Mouse (Mus musculus) hindbrain, embryonic 15.5 days (tissue): Measurements from ENCODE around the gene Dnhd1. TPM values are rescaled to one million over a fixed set of nuclear protein-coding genes. Genes with fewer than 3 reads are reported as not detected.

Source experiments
- ATAC-seq: fragments of 200-750 bp; cut with Nextera tagmentation; 2 replicates; pipeline ENCODE4 v1.8.0; 2017; ENCODE audit warnings: low read depth, moderate number of reproducible peaks, moderate TSS enrichment; ENCODE audit not compliant: low FRiP score
- H3K27ac ChIP-seq: fragments of 300-500 bp; sonication (generic); replicated peaks from 2 replicates; pipeline ENCODE4 v1.5.1; 2015; ENCODE audit warnings: mild to moderate bottlenecking, inconsistent platforms
- H3K27me3 ChIP-seq: fragments of 300-500 bp; sonication (generic); 2 replicates; pipeline ENCODE4 v1.6.1; 2015; ENCODE audit warnings: control low read depth, inconsistent platforms
- H3K36me3 ChIP-seq: fragments of 300-500 bp; sonication (generic); 2 replicates; pipeline ENCODE4 v1.6.1; 2015; ENCODE audit warnings: control low read depth, inconsistent platforms
- H3K4me1 ChIP-seq: fragments of 300-500 bp; sonication (generic); replicated peaks from 2 replicates; pipeline ENCODE4 v1.6.1; 2015; ENCODE audit warnings: control low read depth, inconsistent platforms
- H3K4me2 ChIP-seq: fragments of 300-500 bp; sonication (generic); 2 replicates; pipeline ENCODE4 v1.6.1; 2015; ENCODE audit warnings: moderate library complexity, mild to moderate bottlenecking, inconsistent platforms
- H3K4me3 ChIP-seq: fragments of 300-500 bp; sonication (generic); 2 replicates; pipeline ENCODE4 v1.5.1; 2015; ENCODE audit warnings: mild to moderate bottlenecking, inconsistent platforms
- H3K9ac ChIP-seq: fragments of 300-500 bp; sonication (generic); 2 replicates; pipeline ENCODE4 v1.6.1; 2015; ENCODE audit warnings: inconsistent platforms
- H3K9me3 ChIP-seq: fragments of 300-500 bp; sonication (generic); 2 replicates; pipeline ENCODE4 v1.6.1; 2016; ENCODE audit warnings: control low read depth, inconsistent platforms
- WGBS: fragments of 180-500 bp; shearing (Covaris S2); methylation state at CpG from one replicate; pipeline ENCODE4 v1.1.7; 2015; 5-methylcytosine and 5-hydroxymethylcytosine counted together
- polyA plus RNA-seq: library from polyadenylated mRNA; unstranded; fragments of >200 nt; fragmentation: Nextera tagmentation; extraction: Ambion mirVana; gene quantifications from 2 replicates; pipeline ENCODE4 v1.2.1, GENCODE M21; 2015

Gene Dnhd1
- polyA plus RNA-seq, 1 experiment from 2014 or later: 1.1 TPM

DNA sequence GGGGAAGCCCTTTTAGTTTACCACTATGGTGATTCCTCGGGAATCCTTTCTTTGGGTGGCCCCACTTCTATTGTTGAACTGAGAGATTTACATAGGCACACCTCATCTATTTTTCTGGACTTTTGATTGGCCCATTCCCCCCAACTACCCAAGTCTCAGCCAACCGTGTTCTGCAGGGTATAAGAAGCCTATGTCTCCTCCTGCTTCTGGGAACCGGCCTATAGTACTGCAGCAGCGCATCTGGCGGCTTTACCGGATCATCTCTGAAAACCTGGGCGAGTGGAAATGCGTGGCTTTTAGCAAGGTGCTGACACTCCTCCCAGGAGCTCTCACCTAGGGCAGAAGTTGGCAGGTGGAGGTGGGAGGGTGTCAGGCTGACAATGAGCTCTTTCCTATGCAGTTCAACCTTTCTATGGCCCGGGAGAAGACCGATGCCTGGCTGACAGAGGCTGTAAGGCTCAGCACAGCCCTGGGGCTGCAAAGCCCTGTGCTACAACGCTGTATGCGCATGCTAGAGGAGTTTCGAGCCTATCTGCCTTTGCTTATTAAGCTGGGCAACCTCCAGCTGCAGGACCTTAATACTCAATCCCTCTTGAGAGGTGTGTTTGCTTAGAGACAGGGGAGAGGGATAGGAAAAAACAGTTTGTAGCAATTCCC is 35.0 kb downstream of the Dnhd1 start:
- Histone ChIP-seq H3K4me2 (peak overlapping the region; percentile 33; the same call in 1 of the 2 replicates), H3K27me3 (no peaks in the 10 kb centered on the region), H3K27ac (no peak overlapping the region), H3K4me1 (no peaks in the 10 kb centered on the region), H3K36me3 (no peaks in the 10 kb centered on the region), H3K4me3 (no peak overlapping the region), H3K9ac (no peak overlapping the region), H3K9me3 (no peaks in the 10 kb centered on the region)
- 17% methylated on average over 13 of the region's 13 CpGs for WGBS
- ATAC-seq: peak; percentile 73; the same call in 1 of the 2 replicates

DNA sequence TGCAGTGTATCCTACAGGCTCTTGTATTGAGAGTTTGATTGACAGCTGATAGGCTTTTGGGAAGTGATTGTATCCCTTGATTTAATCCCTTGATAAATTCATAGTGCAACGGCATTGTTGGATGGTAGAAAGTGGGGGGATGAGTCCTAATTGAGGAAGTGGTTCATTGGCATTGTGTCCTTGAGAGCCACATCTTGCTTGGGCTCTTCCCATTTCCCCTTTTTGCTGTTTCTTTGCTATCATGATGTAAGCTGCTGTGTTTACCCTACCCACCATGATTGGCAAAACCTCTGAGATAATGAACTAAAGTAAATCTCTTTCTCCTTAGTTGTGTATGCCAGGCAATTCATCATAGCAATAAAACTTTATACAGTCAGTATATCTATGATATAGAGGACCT is 40.2 kb downstream of the Dnhd1 start:
- WGBS: 86% methylated on average over 1 of the region's 1 CpGs
- H3K36me3 ChIP-seq: no peaks in the 10 kb centered on the region
- no peak for ATAC-seq

DNA sequence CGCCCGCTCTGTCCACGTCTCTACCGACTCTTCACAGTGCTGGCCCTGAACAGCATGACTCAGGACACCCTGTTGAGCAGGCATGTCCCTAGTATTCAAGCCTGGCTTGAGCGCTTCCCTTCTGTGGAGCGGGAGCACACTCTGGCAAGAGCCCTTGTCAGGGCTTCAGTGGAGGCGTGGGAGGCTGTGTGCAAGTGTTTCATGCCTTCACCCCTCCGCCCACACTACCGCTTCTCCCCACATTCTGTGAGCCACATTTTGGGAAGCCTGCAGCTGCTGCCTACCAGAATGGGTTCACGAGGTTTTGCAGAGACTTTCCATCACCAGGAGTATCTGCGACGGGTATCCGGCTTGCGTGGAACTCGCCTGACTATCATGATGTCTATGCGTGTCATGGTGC is 52.6 kb downstream of the Dnhd1 start:
- 86% methylated on average over 16 of the region's 16 CpGs for WGBS
- ATAC-seq: no peak
- H3K4me3 ChIP-seq: no peak overlapping the region
- H3K9ac ChIP-seq: no peak overlapping the region
- no peaks in the 10 kb centered on the region for H3K9me3 ChIP-seq
- no peaks in the 10 kb centered on the region for H3K36me3 ChIP-seq
- H3K4me2 ChIP-seq: no peak overlapping the region
- no peaks in the 10 kb centered on the region for H3K4me1 ChIP-seq
- no peak overlapping the region for H3K27ac ChIP-seq
- H3K27me3 ChIP-seq: no peaks in the 10 kb centered on the region

More for the DNA sequence above, 40.2 kb downstream of the Dnhd1 start:
- no peaks in the 10 kb centered on the region for H3K9me3 ChIP-seq
- H3K9ac ChIP-seq: no peak overlapping the region
- H3K27me3 ChIP-seq: no peaks in the 10 kb centered on the region
- no peaks in the 10 kb centered on the region for H3K4me1 ChIP-seq
- H3K27ac ChIP-seq: no peak overlapping the region
- no peak overlapping the region for H3K4me2 ChIP-seq
- H3K4me3 ChIP-seq: no peak overlapping the region

DNA sequence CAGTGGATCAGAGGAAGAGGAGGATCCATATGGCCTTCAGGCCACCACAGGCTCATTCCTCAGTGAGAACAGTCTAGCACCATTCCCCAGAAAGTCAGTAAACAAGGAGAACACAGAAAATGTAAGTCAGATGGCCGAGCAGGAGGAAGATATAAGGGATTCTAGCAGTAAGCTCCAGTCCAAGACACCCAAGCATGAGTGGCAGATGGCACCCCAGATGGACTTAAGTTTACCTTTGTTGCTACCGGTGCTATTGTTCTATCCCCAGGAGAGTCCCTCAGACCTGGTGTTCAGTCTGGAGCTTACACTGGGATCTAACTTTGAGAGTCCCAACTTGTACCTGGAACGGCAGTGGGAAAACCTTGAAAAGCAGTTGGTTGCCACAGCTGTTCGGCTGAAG is 53.2 kb downstream of the Dnhd1 start:
- ATAC-seq: no peak
- H3K9ac ChIP-seq: no peak overlapping the region
- H3K27me3 ChIP-seq: no peaks in the 10 kb centered on the region
- no peak overlapping the region for H3K4me3 ChIP-seq
- H3K36me3 ChIP-seq: no peaks in the 10 kb centered on the region
- H3K27ac ChIP-seq: no peak overlapping the region
- H3K4me1 ChIP-seq: no peaks in the 10 kb centered on the region
- no peak overlapping the region for H3K4me2 ChIP-seq
- H3K9me3 ChIP-seq: no peaks in the 10 kb centered on the region
- WGBS: 88% methylated on average over 4 of the region's 4 CpGs

DNA sequence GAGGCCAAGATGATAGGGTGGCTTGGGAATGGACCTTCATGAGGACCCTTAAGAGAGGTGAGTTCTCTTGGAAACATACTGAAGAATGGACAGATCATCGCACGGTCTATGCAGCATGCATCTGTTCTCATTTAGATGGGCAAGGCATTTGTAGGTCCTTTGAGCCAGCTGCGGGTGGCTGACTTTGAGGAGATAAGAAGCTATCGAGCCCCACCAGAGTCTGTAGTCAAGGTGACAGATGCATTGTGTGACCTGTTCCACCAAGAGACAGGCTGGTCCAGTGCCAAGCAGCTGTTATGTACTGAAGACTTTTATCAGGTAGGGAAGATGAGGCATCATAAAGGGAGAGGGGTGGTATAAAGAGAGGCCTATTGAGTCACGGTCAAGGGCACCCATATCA is 58.1 kb downstream of the Dnhd1 start:
- no peak for ATAC-seq
- Histone ChIP-seq H3K36me3 (no peaks in the 10 kb centered on the region), H3K27ac (no peak overlapping the region), H3K4me3 (no peak overlapping the region), H3K9me3 (no peaks in the 10 kb centered on the region), H3K9ac (no peak overlapping the region), H3K27me3 (no peaks in the 10 kb centered on the region), H3K4me2 (no peak overlapping the region), H3K4me1 (no peaks in the 10 kb centered on the region)
- WGBS: 92% methylated on average over 5 of the region's 5 CpGs

DNA sequence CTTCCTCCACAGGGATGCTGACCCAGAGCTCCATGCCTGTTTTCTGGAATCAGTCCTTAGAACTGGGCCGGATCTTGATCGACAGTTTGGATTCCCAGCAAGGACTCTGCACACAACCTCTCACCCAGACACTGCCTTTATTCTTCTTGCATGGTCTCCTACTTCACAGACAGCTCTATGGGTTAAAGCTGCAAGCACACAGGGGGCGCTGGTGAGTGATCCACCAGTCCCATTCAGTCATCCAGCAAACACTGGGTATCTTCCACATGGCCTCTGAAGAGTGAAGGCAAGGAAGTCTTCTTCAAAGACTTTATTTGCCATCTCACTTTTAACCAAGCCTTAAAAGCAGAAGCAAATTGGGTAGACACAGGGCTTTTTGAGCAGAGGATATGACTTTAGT is 64.7 kb downstream of the Dnhd1 start:
- Histone ChIP-seq H3K27ac (no peak overlapping the region), H3K27me3 (no peaks in the 10 kb centered on the region), H3K4me3 (no peak overlapping the region), H3K9me3 (no peaks in the 10 kb centered on the region), H3K4me2 (no peak overlapping the region), H3K36me3 (no peaks in the 10 kb centered on the region), H3K4me1 (no peaks in the 10 kb centered on the region), H3K9ac (no peak overlapping the region)
- WGBS: 67% methylated on average over 3 of the region's 3 CpGs
- ATAC-seq: no peak

DNA sequence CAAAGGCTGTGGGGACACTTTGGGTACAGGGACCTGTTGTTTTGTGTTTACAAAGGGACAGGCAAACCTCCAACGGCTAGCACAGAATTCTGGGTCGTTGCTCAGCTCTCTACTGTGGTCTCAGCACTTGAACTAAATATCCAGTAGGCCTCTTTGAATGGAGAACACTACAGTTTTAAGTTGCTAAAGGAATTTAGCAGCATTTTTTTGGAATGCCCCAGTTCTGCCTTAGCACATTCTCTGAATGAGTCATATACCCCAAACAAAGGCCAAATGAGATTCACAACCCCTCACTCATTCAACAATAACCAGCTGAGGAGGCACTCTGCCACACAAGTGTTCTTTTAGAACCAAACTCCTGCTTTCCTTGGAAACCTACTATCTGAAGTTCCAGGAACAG is 71.3 kb downstream of the Dnhd1 start:
- WGBS: 83% methylated on average over 2 of the region's 2 CpGs
- H3K4me1 ChIP-seq: peaks cover 3% of the 10 kb centered on the region; the same call in 1 of the 2 replicates
- ATAC-seq: no peak
- H3K27me3 ChIP-seq: no peaks in the 10 kb centered on the region
- H3K27ac ChIP-seq: no peak overlapping the region
- H3K9me3 ChIP-seq: no peaks in the 10 kb centered on the region
- H3K36me3 ChIP-seq: no peaks in the 10 kb centered on the region
- H3K4me2 ChIP-seq: no peak overlapping the region
- H3K4me3 ChIP-seq: no peak overlapping the region
- no peak overlapping the region for H3K9ac ChIP-seq

DNA sequence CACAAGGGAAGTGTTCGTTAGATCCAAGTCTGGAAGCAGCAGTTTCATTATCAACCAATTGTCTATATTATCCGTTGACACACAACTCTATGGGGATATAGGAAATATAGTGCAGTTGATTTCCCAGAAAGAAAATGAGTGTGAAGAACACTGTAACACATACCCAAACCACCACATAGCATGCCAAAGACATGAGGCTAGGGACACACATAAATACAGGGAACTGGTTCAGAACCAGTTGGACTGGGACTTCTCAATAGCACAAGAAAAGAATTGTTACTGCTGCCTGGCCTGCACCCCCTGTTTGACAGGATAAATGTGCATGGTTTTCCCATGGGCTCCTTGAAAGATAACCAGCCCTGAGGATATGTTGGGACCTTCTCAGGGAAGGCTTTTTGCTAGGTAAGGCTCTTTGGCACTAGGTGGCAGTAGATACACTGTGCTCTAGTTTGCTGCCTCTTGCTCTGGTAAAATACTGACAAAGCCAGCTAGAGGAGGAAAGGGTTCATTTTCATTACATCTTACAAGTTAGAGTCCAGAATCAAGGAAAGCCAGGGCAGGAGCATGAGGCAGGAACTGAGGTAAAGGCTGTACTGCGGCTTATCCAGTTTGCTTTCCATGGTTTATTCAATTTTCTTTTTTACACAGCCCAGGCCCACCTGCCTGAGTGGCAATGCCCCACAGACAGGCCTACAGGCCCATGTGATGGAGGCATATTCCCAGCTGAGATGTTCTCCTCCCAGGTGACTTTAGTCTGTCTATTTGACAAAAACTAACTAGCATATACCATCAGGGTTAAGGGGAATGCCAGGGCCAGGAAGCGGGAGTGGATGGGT is 75.7 kb downstream of the Dnhd1 start:
- 80% methylated on average over 4 of the region's 4 CpGs for WGBS
- Histone ChIP-seq H3K4me1 (peaks cover 3% of the 10 kb centered on the region; the same call in 1 of the 2 replicates), H3K9me3 (no peaks in the 10 kb centered on the region), H3K9ac (no peak overlapping the region), H3K4me3 (no peak overlapping the region), H3K36me3 (peaks cover 13% of the 10 kb centered on the region), H3K27ac (0 out of 2 replicates have a peak overlapping the region, but pooled peaks have one; percentile 19), H3K27me3 (no peaks in the 10 kb centered on the region), H3K4me2 (no peak overlapping the region)
- peak; percentile 86 for ATAC-seq

DNA sequence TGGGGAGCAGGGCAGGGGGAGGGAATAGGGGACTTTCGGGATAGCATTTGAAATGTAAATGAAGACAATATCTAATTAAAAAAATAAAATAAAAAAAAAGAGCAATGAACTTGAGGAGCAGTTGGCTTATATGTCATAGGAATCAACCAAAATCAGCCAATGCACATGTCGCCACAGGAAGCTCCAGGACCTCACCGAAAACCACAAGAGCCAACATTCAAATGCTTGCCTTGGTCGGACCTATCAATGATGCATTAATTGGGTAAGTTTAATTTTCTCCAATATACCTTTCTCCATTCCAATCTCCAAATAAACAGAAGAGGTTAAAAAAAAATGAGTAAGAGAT is 76.3 kb downstream of the Dnhd1 start:
- Histone ChIP-seq H3K4me3 (no peak overlapping the region), H3K27me3 (no peaks in the 10 kb centered on the region), H3K27ac (no peak overlapping the region), H3K36me3 (peaks cover 19% of the 10 kb centered on the region), H3K9ac (no peak overlapping the region), H3K9me3 (no peaks in the 10 kb centered on the region), H3K4me1 (peaks cover 3% of the 10 kb centered on the region; the same call in 1 of the 2 replicates), H3K4me2 (no peak overlapping the region)
- no peak for ATAC-seq
- WGBS: 93% methylated on average over 4 of the region's 4 CpGs

DNA sequence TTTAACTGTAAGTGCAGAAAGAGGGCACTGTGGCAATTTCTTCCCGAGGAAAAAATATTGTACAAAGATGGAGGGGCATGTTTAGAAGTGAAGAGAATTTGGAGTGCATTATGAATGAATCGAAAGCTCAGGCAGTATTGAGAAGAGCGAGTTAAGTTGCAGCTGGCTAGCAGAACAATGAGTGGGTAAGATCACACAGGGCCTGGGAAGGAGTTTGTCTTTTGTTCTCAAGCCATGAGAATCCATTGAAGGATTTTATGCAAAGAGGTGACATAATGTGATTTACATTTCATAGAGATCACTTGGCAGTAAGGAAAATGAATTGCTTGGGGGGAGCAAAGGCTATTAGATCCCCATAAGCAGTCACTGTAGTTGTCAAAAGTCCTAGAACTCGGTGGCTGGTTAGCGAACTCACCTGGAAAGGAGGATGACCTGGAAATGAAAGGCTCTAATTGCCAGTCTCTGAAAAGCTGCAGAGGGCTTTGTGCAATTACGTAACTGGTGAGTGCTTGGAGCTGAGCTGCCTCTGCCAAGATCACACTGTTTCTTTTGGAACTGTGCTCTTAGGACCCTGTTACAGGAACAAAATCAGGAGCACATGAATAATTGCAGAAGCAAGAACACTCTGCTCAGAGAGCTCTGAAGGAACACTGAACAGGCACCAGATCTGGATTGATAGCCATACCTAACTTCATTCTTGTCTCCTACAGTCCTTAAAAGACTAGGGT is 78.2 kb downstream of the Dnhd1 start:
- 0 out of 2 replicates have a peak overlapping the region, but pooled peaks have one; percentile 2 for H3K27ac ChIP-seq
- no peak for ATAC-seq
- H3K4me2 ChIP-seq: no peak overlapping the region
- 40% methylated on average over 6 of the region's 6 CpGs for WGBS
- H3K4me3 ChIP-seq: no peak overlapping the region
- H3K4me1 ChIP-seq: peaks cover 3% of the 10 kb centered on the region; the same call in 1 of the 2 replicates
- H3K27me3 ChIP-seq: no peaks in the 10 kb centered on the region
- no peaks in the 10 kb centered on the region for H3K9me3 ChIP-seq
- peaks cover 37% of the 10 kb centered on the region for H3K36me3 ChIP-seq
- H3K9ac ChIP-seq: no peak overlapping the region

DNA sequence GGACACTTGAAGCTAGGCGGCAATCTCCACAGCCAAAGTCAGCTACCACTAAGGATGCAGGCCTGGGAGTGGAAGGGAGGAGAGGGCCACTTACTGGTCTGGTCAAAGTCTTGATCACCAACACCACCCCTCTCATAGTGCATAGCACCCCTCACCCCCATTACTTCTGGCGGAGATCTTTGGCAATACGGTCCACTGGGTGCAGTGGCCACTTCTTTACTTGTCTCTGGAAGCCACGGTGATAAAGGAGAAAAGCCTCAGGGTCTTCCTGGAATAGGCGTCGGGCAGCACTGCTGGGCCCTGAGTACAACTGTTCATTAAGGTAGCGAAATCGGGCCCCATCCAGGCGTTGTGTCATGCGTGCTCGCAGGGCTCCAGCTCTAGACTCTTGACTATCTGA is 83.2 kb downstream of the Dnhd1 start:
- Histone ChIP-seq H3K27me3 (no peaks in the 10 kb centered on the region), H3K4me3 (no peak overlapping the region), H3K4me2 (no peak overlapping the region), H3K9ac (no peak overlapping the region), H3K4me1 (peaks cover 33% of the 10 kb centered on the region), H3K27ac (no peak overlapping the region), H3K9me3 (no peaks in the 10 kb centered on the region), H3K36me3 (peaks cover 45% of the 10 kb centered on the region)
- WGBS: 97% methylated on average over 11 of the region's 11 CpGs
- ATAC-seq: no peak

DNA sequence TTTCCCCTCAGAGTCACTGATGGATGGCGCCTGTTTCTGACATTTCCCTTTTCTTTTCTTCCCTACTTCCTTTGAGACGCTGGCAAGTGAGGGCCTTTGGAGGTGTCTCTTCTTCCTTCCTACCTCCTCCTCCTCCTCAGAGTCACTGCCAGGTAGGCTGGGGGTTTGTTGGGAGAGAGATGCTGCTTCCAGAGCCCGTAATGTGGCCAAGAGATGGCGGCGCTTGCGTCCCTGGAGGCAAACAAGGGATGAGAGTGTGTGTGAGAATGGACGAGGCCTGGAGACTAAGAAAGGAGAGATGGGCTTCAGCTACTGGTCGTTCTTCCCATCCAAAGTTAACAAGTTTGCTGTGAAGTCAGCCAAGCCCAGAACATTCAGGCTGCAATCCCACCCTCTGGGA is 84.2 kb downstream of the Dnhd1 start:
- Histone ChIP-seq H3K27ac (no peak overlapping the region), H3K4me2 (peak overlapping the region; percentile 89; the same call in 1 of the 2 replicates), H3K27me3 (no peaks in the 10 kb centered on the region), H3K4me3 (no peak overlapping the region), H3K9ac (no peak overlapping the region), H3K9me3 (no peaks in the 10 kb centered on the region), H3K4me1 (peaks cover 35% of the 10 kb centered on the region), H3K36me3 (peaks cover 38% of the 10 kb centered on the region)
- 83% methylated on average over 8 of the region's 8 CpGs for WGBS
- no peak for ATAC-seq
